Mouse (Mus musculus): Measurements from ENCODE around the gene Grin2a. TPM values are rescaled to one million over a fixed set of nuclear protein-coding genes. Genes with fewer than 3 reads are reported as not detected.

The Grin2a gene
- polyA plus RNA-seq, 1 experiment from 2014 or later, result 11.0 TPM

GRCm38 (mm10) chr16:9735365-9736080, 259.8 kb downstream of the Grin2a start:
- no peak overlapping the region for H3K27ac ChIP-seq (ENCODE audit: low read depth, low read length)
- ATAC-seq (ENCODE audit: low read depth), result no peak
- no peak overlapping the region for H3K4me3 ChIP-seq (ENCODE audit: low read depth, low read length)
- H3K4me1 ChIP-seq (ENCODE audit: control insufficient read depth, insufficient read depth, low read length), result no peaks in the 10 kb centered on the region
- no peaks in the 10 kb centered on the region for H3K27me3 ChIP-seq (ENCODE audit: control insufficient read depth, insufficient read depth, low read length)
- H3K9me3 ChIP-seq (ENCODE audit: control insufficient read depth, low read length), result no peaks in the 10 kb centered on the region
- no peak overlapping the region for H3K9ac ChIP-seq (replicated peaks; ENCODE audit: low read depth, low read length)
- no peaks in the 10 kb centered on the region for H3K36me3 ChIP-seq (ENCODE audit: control insufficient read depth, insufficient read depth, low read length)
- H3K4me2 ChIP-seq (ENCODE audit: low read depth, low read length), result no peak overlapping the region
- 78% methylated on average over 8 of the region's 8 CpGs for WGBS

- Histone ChIP-seq H3K4me1 (ENCODE audit: control insufficient read depth, insufficient read depth, low read length) (no peaks in the 10 kb centered on the region), H3K9ac (replicated peaks; ENCODE audit: low read depth, low read length) (no peak overlapping the region), H3K9me3 (ENCODE audit: control insufficient read depth, low read length) (no peaks in the 10 kb centered on the region), H3K27ac (ENCODE audit: low read depth, low read length) (no peak overlapping the region), H3K4me3 (ENCODE audit: low read depth, low read length) (no peak overlapping the region), H3K36me3 (ENCODE audit: control insufficient read depth, insufficient read depth, low read length) (no peaks in the 10 kb centered on the region), H3K27me3 (ENCODE audit: control insufficient read depth, insufficient read depth, low read length) (no peaks in the 10 kb centered on the region), H3K4me2 (ENCODE audit: low read depth, low read length) (no peak overlapping the region)
- WGBS, result 96% methylated on average over 5 of the region's 5 CpGs
- no peak for ATAC-seq (ENCODE audit: low read depth)
Measured at GRCm38 (mm10) chr16:9727603-9728002, 267.8 kb downstream of the Grin2a start.

- ATAC-seq (ENCODE audit: low read depth), result no peak
- H3K4me2 ChIP-seq (ENCODE audit: low read depth, low read length), result no peak overlapping the region
- no peaks in the 10 kb centered on the region for H3K27me3 ChIP-seq (ENCODE audit: control insufficient read depth, insufficient read depth, low read length)
- no peaks in the 10 kb centered on the region for H3K4me1 ChIP-seq (ENCODE audit: control insufficient read depth, insufficient read depth, low read length)
- H3K4me3 ChIP-seq (ENCODE audit: low read depth, low read length), result no peak overlapping the region
- H3K9ac ChIP-seq (replicated peaks; ENCODE audit: low read depth, low read length), result no peak overlapping the region
- WGBS, result 85% methylated on average over 7 of the region's 7 CpGs
- no peaks in the 10 kb centered on the region for H3K36me3 ChIP-seq (ENCODE audit: control insufficient read depth, insufficient read depth, low read length)
- no peak overlapping the region for H3K27ac ChIP-seq (ENCODE audit: low read depth, low read length)
- H3K9me3 ChIP-seq (ENCODE audit: control insufficient read depth, low read length), result no peaks in the 10 kb centered on the region
Measured at GRCm38 (mm10) chr16:9725578-9726113, 269.7 kb downstream of the Grin2a start.

- Histone ChIP-seq H3K4me1 (ENCODE audit: control insufficient read depth, insufficient read depth, low read length) (no peaks in the 10 kb centered on the region), H3K4me3 (ENCODE audit: low read depth, low read length) (no peak overlapping the region), H3K27me3 (ENCODE audit: control insufficient read depth, insufficient read depth, low read length) (no peaks in the 10 kb centered on the region), H3K9me3 (ENCODE audit: control insufficient read depth, low read length) (no peaks in the 10 kb centered on the region), H3K9ac (replicated peaks; ENCODE audit: low read depth, low read length) (no peak overlapping the region), H3K4me2 (ENCODE audit: low read depth, low read length) (no peak overlapping the region), H3K36me3 (ENCODE audit: control insufficient read depth, insufficient read depth, low read length) (no peaks in the 10 kb centered on the region), H3K27ac (ENCODE audit: low read depth, low read length) (no peak overlapping the region)
- no peak for ATAC-seq (ENCODE audit: low read depth)
- 87% methylated on average over 2 of the region's 2 CpGs for WGBS
Measured at GRCm38 (mm10) chr16:9711398-9711797, 284.0 kb downstream of the Grin2a start.

- Histone ChIP-seq H3K27me3 (ENCODE audit: control insufficient read depth, insufficient read depth, low read length) (no peaks in the 10 kb centered on the region), H3K9ac (replicated peaks; ENCODE audit: low read depth, low read length) (no peak overlapping the region), H3K4me1 (ENCODE audit: control insufficient read depth, insufficient read depth, low read length) (no peaks in the 10 kb centered on the region), H3K9me3 (ENCODE audit: control insufficient read depth, low read length) (no peaks in the 10 kb centered on the region), H3K36me3 (ENCODE audit: control insufficient read depth, insufficient read depth, low read length) (no peaks in the 10 kb centered on the region), H3K4me3 (ENCODE audit: low read depth, low read length) (no peak overlapping the region), H3K4me2 (ENCODE audit: low read depth, low read length) (no peak overlapping the region), H3K27ac (ENCODE audit: low read depth, low read length) (no peak overlapping the region)
- WGBS, result 68% methylated on average over 2 of the region's 2 CpGs
- ATAC-seq (ENCODE audit: low read depth), result no peak
Measured at GRCm38 (mm10) chr16:9709921-9710320, 285.4 kb downstream of the Grin2a start.

GRCm38 (mm10) chr16:9697141-9697540, 298.2 kb downstream of the Grin2a start:
- Histone ChIP-seq H3K36me3 (ENCODE audit: control insufficient read depth, insufficient read depth, low read length) (no peaks in the 10 kb centered on the region), H3K9me3 (ENCODE audit: control insufficient read depth, low read length) (no peaks in the 10 kb centered on the region), H3K9ac (replicated peaks; ENCODE audit: low read depth, low read length) (no peak overlapping the region), H3K4me2 (ENCODE audit: low read depth, low read length) (no peak overlapping the region), H3K27me3 (ENCODE audit: control insufficient read depth, insufficient read depth, low read length) (no peaks in the 10 kb centered on the region), H3K4me3 (ENCODE audit: low read depth, low read length) (no peak overlapping the region), H3K27ac (ENCODE audit: low read depth, low read length) (no peak overlapping the region), H3K4me1 (ENCODE audit: control insufficient read depth, insufficient read depth, low read length) (no peaks in the 10 kb centered on the region)
- WGBS, result 81% methylated on average over 2 of the region's 2 CpGs
- ATAC-seq (ENCODE audit: low read depth), result no peak

- Histone ChIP-seq H3K9me3 (ENCODE audit: control insufficient read depth, low read length) (no peaks in the 10 kb centered on the region), H3K27ac (ENCODE audit: low read depth, low read length) (no peak overlapping the region), H3K9ac (replicated peaks; ENCODE audit: low read depth, low read length) (no peak overlapping the region), H3K36me3 (ENCODE audit: control insufficient read depth, insufficient read depth, low read length) (no peaks in the 10 kb centered on the region), H3K27me3 (ENCODE audit: control insufficient read depth, insufficient read depth, low read length) (no peaks in the 10 kb centered on the region), H3K4me3 (ENCODE audit: low read depth, low read length) (no peak overlapping the region), H3K4me1 (ENCODE audit: control insufficient read depth, insufficient read depth, low read length) (no peaks in the 10 kb centered on the region), H3K4me2 (ENCODE audit: low read depth, low read length) (no peak overlapping the region)
- no peak for ATAC-seq (ENCODE audit: low read depth)
- WGBS, result 84% methylated on average over 4 of the region's 4 CpGs
Measured at GRCm38 (mm10) chr16:9694081-9694480, 301.3 kb downstream of the Grin2a start.

- H3K4me1 ChIP-seq (ENCODE audit: control insufficient read depth, insufficient read depth, low read length), result no peaks in the 10 kb centered on the region
- WGBS, result 4% methylated on average over 1 of the region's 1 CpGs
Measured at GRCm38 (mm10) chr16:9688523-9689140, 306.7 kb downstream of the Grin2a start.

GRCm38 (mm10) chr16:9680572-9680971, 314.8 kb downstream of the Grin2a start:
- Histone ChIP-seq H3K4me3 (ENCODE audit: low read depth, low read length) (no peak overlapping the region), H3K27ac (ENCODE audit: low read depth, low read length) (no peak overlapping the region), H3K9ac (replicated peaks; ENCODE audit: low read depth, low read length) (no peak overlapping the region), H3K4me1 (ENCODE audit: control insufficient read depth, insufficient read depth, low read length) (no peaks in the 10 kb centered on the region), H3K27me3 (ENCODE audit: control insufficient read depth, insufficient read depth, low read length) (no peaks in the 10 kb centered on the region), H3K9me3 (ENCODE audit: control insufficient read depth, low read length) (no peaks in the 10 kb centered on the region), H3K4me2 (ENCODE audit: low read depth, low read length) (no peak overlapping the region), H3K36me3 (ENCODE audit: control insufficient read depth, insufficient read depth, low read length) (no peaks in the 10 kb centered on the region)
- 86% methylated on average over 4 of the region's 4 CpGs for WGBS
- no peak for ATAC-seq (ENCODE audit: low read depth)

More at GRCm38 (mm10) chr16:9688523-9689140, 306.7 kb downstream of the Grin2a start:
- H3K27me3 ChIP-seq (ENCODE audit: control insufficient read depth, insufficient read depth, low read length), result no peaks in the 10 kb centered on the region
- H3K27ac ChIP-seq (ENCODE audit: low read depth, low read length), result no peak overlapping the region
- H3K9me3 ChIP-seq (ENCODE audit: control insufficient read depth, low read length), result no peaks in the 10 kb centered on the region
- H3K9ac ChIP-seq (replicated peaks; ENCODE audit: low read depth, low read length), result no peak overlapping the region
- no peak overlapping the region for H3K4me3 ChIP-seq (ENCODE audit: low read depth, low read length)
- no peak for ATAC-seq (ENCODE audit: low read depth)
- no peaks in the 10 kb centered on the region for H3K36me3 ChIP-seq (ENCODE audit: control insufficient read depth, insufficient read depth, low read length)
- H3K4me2 ChIP-seq (ENCODE audit: low read depth, low read length), result no peak overlapping the region
